Mouse (Mus musculus) spleen, embryonic (tissue): Measurements from ENCODE around the gene Gm15107.
"Not testable (repeated sequence)": the region's sequence is repeated elsewhere in the genome, so short reads cannot be mapped to it uniquely, and the experiment has no call there.

Experiments
- CTCF ChIA-PET: fragments of 350-600 bp; sonication (Branson Sonifier 250); formaldehyde crosslinking; loops from one replicate; lab custom pipeline; 2022; lab: Charles Lee

The Gm15107 gene

DNA sequence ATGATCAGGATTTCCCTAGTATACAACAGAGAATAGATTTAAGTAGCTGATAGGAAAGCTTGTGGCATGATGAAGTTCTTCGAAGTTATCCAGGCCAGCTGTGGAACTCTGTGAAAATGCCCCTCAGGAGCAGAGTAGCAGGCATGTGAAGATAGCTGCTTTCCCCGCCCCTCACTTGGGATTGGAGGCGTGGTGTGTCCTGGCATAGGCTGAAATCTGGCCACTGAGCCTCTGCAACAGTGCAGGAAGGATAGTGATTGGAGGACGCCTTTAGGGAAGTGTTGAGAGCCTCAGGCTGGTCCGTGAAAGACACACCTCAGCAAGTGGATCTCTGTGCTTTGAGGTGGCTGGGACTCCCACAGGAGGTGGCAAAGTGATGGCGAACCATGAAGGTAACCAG lies at the start of gene Gm15107:
Gene Gm15107, plus strand, starts transcription at position 301 of the 400 bp plus-strand sequence.
- CTCF ChIA-PET: not testable (repeated sequence)
